Mouse (Mus musculus): Measurements from ENCODE around the gene Gm15114.
"Not testable (repeated sequence)": the region's sequence is repeated elsewhere in the genome, so short reads cannot be mapped to it uniquely, and the experiment has no call there.

Gene Gm15114

DNA sequence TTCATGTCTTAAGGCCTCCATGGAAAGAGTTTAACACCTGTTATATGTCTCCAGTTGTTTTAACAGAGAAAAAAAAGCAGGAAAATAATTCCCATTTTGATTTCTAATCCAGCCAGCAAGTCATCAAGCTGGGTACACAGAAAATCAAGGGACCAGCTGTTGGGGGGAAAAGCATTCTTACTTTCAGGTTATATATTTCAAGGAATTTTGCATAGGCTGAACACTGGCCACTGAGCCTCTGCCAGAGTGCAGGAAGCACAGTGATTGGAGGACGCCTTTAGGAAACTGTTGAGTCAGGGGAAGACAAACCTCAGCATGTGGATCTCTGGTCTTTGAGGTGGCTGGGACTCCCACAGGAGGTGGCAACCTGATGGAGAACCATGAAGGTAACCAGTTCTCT is at the start of gene Gm15114:
Gene Gm15114, plus strand, starts transcription at position 301 of the 400 bp plus-strand sequence.
- DNase-seq (ENCODE audit: low read depth, low spot score) = not testable (repeated sequence)
